Mouse (Mus musculus) lung, postnatal 10 days (tissue): ENCODE measurements around the gene Gm30302.

ENCODE experiments used
- DNase-seq: peaks from one replicate; pipeline ENCODE4 v3.0.0; 2021

Gene Gm30302

GRCm38 (mm10) chr13:49736430-49736829 lies 62.4 kb downstream of the Gm30302 start:
- no peak for DNase-seq
